Mouse (Mus musculus): Measurements from ENCODE around the gene Mtg2.

- TF ChIP-seq MAFK (IDR thresholded peaks at IDR 0.05; ENCODE audit: insufficient read depth, low read depth, low read length) (no peak), CHD2 (IDR thresholded peaks at IDR 0.05; ENCODE audit: low read depth, low read length) (no peak), ZNF384 (IDR thresholded peaks at IDR 0.05; ENCODE audit: low read depth, low read length) (no peak)
Measured at GRCm38 (mm10) chr2:180104659-180105377, 34.4 kb downstream of the Mtg2 start.

Measured in ES-E14 (cell line).